In genomic region chr16:8655108-8655507, GRCm38 (mm10) we compare ENCODE assay signal across 17 mouse cellular contexts. TPM values are rescaled to one million over a fixed set of nuclear protein-coding genes. Genes with fewer than 3 reads are reported as not detected.
"Had no signal": no experiment of that assay in that cellular context is flagged by ENCODE, and none has a peak within 500 bp of the region (broad histone marks: within the 10 kb centered on the region; RNA-seq: fewer than 3 reads in every experiment).

No protein-coding gene starts in this region.

- H3K4me1 ChIP-seq: midbrain, embryonic 10.5 days; midbrain, embryonic 12.5 days; neural tube, embryonic 12.5 days; stomach, embryonic 15.5 days had no signal

- H3K27me3 ChIP-seq: midbrain, embryonic 12.5 days; neural tube, embryonic 12.5 days; stomach, embryonic 15.5 days had no signal

- H3K4me3 ChIP-seq: midbrain, embryonic 10.5 days; midbrain, embryonic 12.5 days; neural tube, embryonic 12.5 days; stomach, embryonic 15.5 days had no signal

- DNase-seq: lung, embryonic 14.5 days; lung, postnatal 4 days; midbrain, embryonic 14.5 days; right cerebral cortex, postnatal 14 days; thymus, adult 2 months; thymus, postnatal 25 days; thymus, postnatal 4 days had no signal

- ATAC-seq: midbrain, embryonic 16.5 days had no signal

- H3K27ac ChIP-seq: midbrain, embryonic 10.5 days; midbrain, embryonic 12.5 days; neural tube, embryonic 12.5 days; stomach, embryonic 15.5 days; stomach, postnatal 0 days had no signal

- H3K4me2 ChIP-seq: lung, embryonic 14.5 days; midbrain, embryonic 12.5 days; neural tube, embryonic 12.5 days; stomach, embryonic 15.5 days had no signal

- H3K9ac ChIP-seq: lung, embryonic 14.5 days; midbrain, embryonic 12.5 days; neural tube, embryonic 12.5 days; stomach, embryonic 15.5 days had no signal

- H3K9me3 ChIP-seq: midbrain, embryonic 10.5 days; midbrain, embryonic 12.5 days; neural tube, embryonic 12.5 days; stomach, embryonic 15.5 days had no signal

RNA-seq across cellular contexts. Expression of gene Gm5767, which starts 25.5 kb away (rescaled TPM):
- polyA plus RNA-seq: lung, embryonic 14.5 days; lung, embryonic 16.5 days; midbrain, embryonic 10.5 days; midbrain, embryonic 12.5 days; midbrain, embryonic 14.5 days; midbrain, embryonic 16.5 days; neural tube, embryonic 12.5 days; neural tube, embryonic 14.5 days; spleen, adult 2 months; stomach, embryonic 15.5 days; stomach, postnatal 0 days; urinary bladder, adult 2 months had no signal
